Mouse (Mus musculus) testis, adult 2 months (tissue): ENCODE results near the gene Cks2. TPM values are rescaled to one million over a fixed set of nuclear protein-coding genes. Genes with fewer than 3 reads are reported as not detected.
"Not testable (repeated sequence)": the region's sequence is repeated elsewhere in the genome, so short reads cannot be mapped to it uniquely, and the experiment has no call there.

ENCODE experiments used
- H3K27ac ChIP-seq: fragments of 200-500 bp; 2 replicates; pipeline ENCODE4 v1.5.1; 2012; ENCODE audit warnings: low read depth, low read length; ENCODE audit not compliant: control insufficient read depth, insufficient read depth
- H3K27me3 ChIP-seq: fragments of 200-500 bp; 2 replicates; pipeline ENCODE4 v1.6.1; 2012; ENCODE audit warnings: mild to moderate bottlenecking, low read length, moderate library complexity; ENCODE audit not compliant: control insufficient read depth, insufficient read depth
- H3K36me3 ChIP-seq: fragments of 200-500 bp; 2 replicates; pipeline ENCODE4 v1.6.1; 2012; ENCODE audit warnings: mild to moderate bottlenecking, low read length; ENCODE audit not compliant: control insufficient read depth, insufficient read depth
- H3K4me1 ChIP-seq: fragments of 200-500 bp; 2 replicates; pipeline ENCODE4 v1.6.1; 2012; ENCODE audit warnings: low read length; ENCODE audit not compliant: control insufficient read depth, insufficient read depth
- H3K4me3 ChIP-seq: fragments of 200-500 bp; 2 replicates; pipeline ENCODE4 v1.5.1; 2012; ENCODE audit warnings: low read depth, mild to moderate bottlenecking, low read length, moderate library complexity, mixed read lengths; ENCODE audit not compliant: control insufficient read depth
- CTCF ChIP-seq: fragments of 200-500 bp; IDR thresholded peaks from 2 replicates; pipeline ENCODE4 v1.5.1; 2012; ENCODE audit warnings: low read depth, mild to moderate bottlenecking, inconsistent platforms, low read length, moderate library complexity; ENCODE audit not compliant: control insufficient read depth, insufficient read depth, insufficient replicate concordance
- POLR2A ChIP-seq: fragments of 200-500 bp; IDR thresholded peaks from 2 replicates; pipeline ENCODE4 v1.6.1; 2012; ENCODE audit warnings: low read depth, mild to moderate bottlenecking, inconsistent platforms, low read length, moderate library complexity; ENCODE audit not compliant: control insufficient read depth
- polyA plus RNA-seq: library from polyadenylated mRNA; depleted of rRNA; stranded (reverse); fragments of >200 nt; gene quantifications from 2 replicates; pipeline ENCODE4 v1.2.3, GENCODE M21; 2012

Cks2 gene
- polyA plus RNA-seq, 1 experiment: 101 TPM

DNA sequence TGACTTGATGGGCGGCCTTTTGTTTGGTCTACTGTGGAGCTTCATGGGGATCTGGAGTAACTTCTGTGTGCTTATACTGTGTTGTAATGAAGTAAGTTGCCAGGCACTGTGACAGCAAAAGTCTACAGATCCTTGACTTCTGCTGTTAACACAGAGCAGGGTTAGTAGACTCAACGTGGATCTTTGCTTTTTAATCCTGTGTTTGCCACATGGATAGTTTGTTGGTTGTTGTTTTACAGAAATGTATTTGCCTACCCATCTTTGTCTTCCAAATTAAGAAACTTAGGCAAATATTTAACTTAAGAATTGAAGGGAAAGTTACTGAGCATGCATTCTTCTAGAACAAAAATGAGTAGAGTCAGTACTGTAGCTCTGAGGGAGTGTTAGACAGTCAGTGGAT lies 18.5 kb downstream of the Cks2 start:
- H3K4me3 ChIP-seq: no peak overlapping the region
- no peaks in the 10 kb centered on the region for H3K27me3 ChIP-seq
- H3K36me3 ChIP-seq: peaks cover 12% of the 10 kb centered on the region
- H3K4me1 ChIP-seq: no peaks in the 10 kb centered on the region
- H3K27ac ChIP-seq: no peak overlapping the region
- TF ChIP-seq CTCF (no peak), POLR2A (no peak)

DNA sequence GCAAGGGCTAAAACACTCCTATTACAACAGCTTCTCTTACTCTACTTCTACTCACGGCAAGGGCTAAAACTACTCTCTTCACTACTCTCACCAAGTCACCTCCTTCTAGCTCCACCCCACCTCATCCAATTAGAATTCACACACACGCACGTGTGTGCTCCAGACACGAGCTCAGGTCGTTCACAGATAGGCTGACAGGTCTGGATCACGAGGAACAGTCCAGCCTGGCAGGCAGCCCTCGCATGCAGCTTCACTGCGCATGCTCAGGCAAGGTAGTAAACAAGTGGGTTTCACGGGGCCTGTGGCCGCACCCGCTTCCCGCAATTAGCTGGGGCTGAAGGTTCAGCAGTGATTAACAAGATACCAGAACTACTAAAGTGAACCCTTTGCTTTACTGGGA lies 23.2 kb downstream of the Cks2 start:
- H3K4me3 ChIP-seq, H3K36me3 ChIP-seq, H3K27ac ChIP-seq, H3K4me1 ChIP-seq, H3K27me3 ChIP-seq: not testable (repeated sequence)

DNA sequence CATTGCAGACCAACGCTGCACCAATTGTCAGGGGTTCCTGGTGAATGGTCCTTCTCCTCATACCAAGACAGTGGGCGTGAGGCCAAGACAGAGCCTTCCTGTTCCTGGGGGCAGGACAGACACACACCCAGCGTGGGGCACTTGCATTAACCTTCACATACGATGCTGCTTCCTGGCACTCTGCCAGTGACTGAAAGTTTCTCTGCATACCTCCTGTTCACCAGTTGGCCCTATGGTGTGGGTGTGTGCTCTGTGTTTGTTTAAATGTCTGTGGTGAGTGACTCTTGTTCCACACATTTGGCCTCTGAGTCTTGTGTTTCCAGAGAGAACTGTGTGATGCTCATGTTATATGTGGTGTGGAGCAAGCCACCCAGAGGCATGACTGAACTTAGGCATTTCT lies 31.6 kb downstream of the Cks2 start:
- H3K36me3 ChIP-seq: peaks cover 1% of the 10 kb centered on the region; the same call in 1 of the 2 replicates

DNA sequence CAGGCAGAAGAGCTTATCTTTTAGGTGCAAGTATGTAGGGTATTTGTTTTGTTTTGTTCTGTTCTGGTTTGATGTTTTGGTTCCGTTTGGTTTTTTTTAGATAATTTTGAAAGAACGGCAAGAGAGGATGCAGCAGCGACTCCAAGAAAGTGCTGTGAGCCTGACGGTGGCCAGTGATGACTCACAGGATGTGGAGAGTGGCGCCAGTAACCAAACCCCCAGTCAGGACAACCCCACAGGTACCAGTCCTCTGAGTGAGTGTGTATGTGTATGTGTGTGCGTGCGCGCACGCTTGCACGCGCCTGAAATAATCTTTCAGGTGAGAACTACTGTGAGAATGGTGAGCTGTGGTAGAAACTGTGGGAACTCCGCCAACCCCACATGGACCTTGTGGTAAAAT lies 32.0 kb downstream of the Cks2 start:
- TF ChIP-seq CTCF (no peak), POLR2A (no peak)
- no peak overlapping the region for H3K4me3 ChIP-seq
- no peak overlapping the region for H3K27ac ChIP-seq
- H3K36me3 ChIP-seq: peaks cover 1% of the 10 kb centered on the region; the same call in 1 of the 2 replicates
- H3K4me1 ChIP-seq: no peaks in the 10 kb centered on the region
- no peaks in the 10 kb centered on the region for H3K27me3 ChIP-seq

More for the DNA sequence above, 31.6 kb downstream of the Cks2 start:
- Histone ChIP-seq H3K4me3 (no peak overlapping the region), H3K27me3 (no peaks in the 10 kb centered on the region), H3K27ac (no peak overlapping the region), H3K4me1 (no peaks in the 10 kb centered on the region)
- TF ChIP-seq CTCF: no peak

DNA sequence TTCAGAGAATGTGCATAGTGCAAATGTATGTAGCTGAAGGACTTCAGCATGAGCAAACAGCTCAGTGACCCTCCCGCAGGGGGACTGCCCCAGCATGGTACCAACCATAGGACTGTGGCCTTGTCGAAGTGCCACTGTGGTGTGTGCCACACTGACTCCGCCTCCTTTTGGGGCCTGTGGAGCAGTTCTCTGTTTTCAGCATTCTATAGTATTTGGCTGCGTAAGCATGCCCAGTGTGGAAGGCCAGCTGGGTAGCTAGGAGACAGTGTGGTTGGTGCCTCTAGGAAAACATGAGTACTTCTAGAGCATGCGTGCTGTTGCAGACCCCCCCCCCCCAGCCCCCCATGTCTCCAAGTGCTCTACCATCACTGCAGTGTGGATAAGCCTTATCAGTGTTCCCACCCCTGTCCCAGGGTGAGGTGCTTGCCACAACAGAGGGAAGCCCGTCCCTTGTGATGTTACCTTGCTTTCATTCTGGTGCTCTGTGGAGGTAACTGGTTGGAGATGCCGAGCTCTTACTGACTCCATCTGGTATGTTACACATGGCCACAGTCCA lies 32.7 kb downstream of the Cks2 start:
- no peak overlapping the region for H3K4me3 ChIP-seq
- TF ChIP-seq CTCF (no peak), POLR2A (no peak)
- no peaks in the 10 kb centered on the region for H3K27me3 ChIP-seq
- H3K36me3 ChIP-seq: peaks cover 1% of the 10 kb centered on the region; the same call in 1 of the 2 replicates
- no peak overlapping the region for H3K27ac ChIP-seq
- H3K4me1 ChIP-seq: no peaks in the 10 kb centered on the region

DNA sequence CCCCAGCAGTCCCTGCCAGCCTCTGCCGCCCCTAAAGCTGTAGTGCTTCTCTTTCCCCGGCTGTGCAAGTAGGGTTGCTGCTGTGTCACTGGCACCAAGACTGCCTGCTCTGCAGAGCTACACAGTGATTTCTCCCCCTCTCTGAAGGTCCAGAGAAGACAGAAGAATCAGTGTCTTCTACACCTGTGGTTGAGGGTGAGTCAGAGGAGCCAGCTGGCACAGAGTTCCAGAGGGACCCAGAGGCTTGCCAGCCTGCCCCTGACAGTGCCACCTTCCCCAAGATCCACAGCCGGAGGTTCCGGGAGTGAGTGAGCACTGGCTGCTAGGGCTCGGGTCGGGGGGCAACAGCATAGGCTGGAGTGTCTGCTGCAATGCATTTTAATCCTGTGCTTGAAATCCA lies 33.7 kb downstream of the Cks2 start:
- TF ChIP-seq POLR2A: no peak
- no peak for TF ChIP-seq CTCF
- Histone ChIP-seq H3K4me3 (no peak overlapping the region), H3K36me3 (peaks cover 6% of the 10 kb centered on the region), H3K4me1 (no peaks in the 10 kb centered on the region), H3K27me3 (no peaks in the 10 kb centered on the region), H3K27ac (no peak overlapping the region)

DNA sequence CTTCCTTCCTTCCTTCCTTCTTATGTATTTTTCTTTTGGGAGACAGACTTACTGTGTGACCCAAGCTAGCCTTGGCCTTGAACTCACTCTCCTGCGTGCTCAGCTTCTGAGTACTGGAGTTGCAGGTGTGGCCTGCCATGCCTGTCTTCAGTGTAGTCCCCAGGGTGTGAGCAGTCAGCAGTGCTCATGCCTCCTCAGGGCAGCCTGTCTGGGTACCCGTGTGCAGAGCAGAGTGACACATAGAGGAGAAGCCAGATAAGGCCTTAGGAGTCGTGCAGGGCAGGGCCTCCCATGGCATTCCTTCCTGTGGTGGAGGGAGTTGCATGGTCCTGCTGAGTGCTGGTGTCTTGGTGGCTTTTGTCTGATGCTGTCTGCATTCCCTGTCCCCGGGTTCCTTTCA lies 34.3 kb downstream of the Cks2 start:
- no peak for TF ChIP-seq CTCF
- TF ChIP-seq POLR2A: no peak
- H3K36me3 ChIP-seq: peaks cover 6% of the 10 kb centered on the region
- H3K4me3 ChIP-seq: no peak overlapping the region
- no peaks in the 10 kb centered on the region for H3K4me1 ChIP-seq
- no peak overlapping the region for H3K27ac ChIP-seq
- H3K27me3 ChIP-seq: no peaks in the 10 kb centered on the region

DNA sequence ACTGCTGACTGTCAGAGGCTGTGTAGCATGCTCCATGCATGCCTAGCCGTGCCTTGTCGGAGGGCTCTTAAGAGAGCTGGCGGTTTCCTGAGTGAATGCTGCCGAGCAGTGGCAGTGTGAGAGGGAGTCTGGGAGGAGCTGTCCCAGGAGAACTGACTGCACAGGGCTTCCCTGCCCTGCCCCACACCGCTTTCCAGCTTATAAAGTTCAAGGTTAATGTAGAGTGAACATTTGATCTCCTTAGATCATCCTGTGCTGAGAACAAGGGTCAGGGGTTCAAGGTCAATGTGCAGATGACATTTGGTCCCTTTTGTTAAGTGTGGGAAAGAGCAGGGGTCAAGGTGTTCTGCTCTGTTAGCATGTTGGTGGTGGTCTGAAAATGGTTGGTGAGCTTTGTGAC lies 36.0 kb downstream of the Cks2 start:
- Histone ChIP-seq H3K36me3 (peaks cover 6% of the 10 kb centered on the region), H3K4me3 (no peak overlapping the region), H3K4me1 (no peaks in the 10 kb centered on the region), H3K27me3 (no peaks in the 10 kb centered on the region), H3K27ac (no peak overlapping the region)
- no peak for TF ChIP-seq POLR2A
- no peak for TF ChIP-seq CTCF
